Comparison of ENCODE assay signal across 1 mouse cellular context in the genomic region with DNA sequence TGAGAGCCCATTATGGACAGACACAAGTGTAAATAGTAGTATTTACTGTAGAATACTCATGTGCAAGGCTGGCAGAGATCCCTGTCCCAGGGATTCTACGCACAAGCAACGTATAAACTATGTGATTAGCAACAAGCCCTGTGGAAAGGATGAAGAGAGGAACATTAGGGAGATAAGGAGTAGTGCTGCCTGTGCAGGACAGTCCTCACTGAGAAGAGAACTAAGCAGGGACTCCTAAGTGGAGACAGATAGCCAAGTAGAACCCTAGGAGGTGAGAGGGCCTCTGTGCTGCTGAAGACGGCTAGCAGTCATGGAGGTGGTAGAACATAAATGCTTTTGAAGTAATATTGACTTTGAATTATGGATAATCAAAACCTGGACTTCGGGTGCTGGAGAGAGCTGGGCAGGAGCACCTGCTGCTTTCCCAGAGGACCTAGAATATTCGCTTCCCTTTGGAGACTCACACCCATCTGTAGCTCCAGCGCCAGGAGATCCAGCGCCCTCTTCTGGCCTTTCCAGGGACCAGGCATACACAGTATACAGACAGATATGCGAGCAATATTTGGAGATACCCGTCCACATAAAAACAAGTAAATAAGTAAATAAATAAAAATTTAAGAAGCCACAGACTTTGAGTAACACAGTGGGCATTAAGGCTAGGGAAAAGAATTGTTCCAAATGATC.
TF ChIP-seq lines count a peak whose summit lies in the region.

No protein-coding gene starts in this region.

TF ChIP-seq in ES-E14, 5 proteins besides CTCF, POLR2A, EP300 and RAD21:
- TF ChIP-seq MAFK (IDR thresholded peaks at IDR 0.05; ENCODE audit: insufficient read depth, low read depth, low read length) (no peak), CHD2 (IDR thresholded peaks at IDR 0.05; ENCODE audit: low read depth, low read length) (no peak), HCFC1 (IDR thresholded peaks at IDR 0.05; ENCODE audit: borderline replicate concordance, insufficient read depth, low read length) (no peak), ZC3H11A (IDR thresholded peaks at IDR 0.05; ENCODE audit: borderline replicate concordance, low read depth, low read length) (no peak), ZNF384 (IDR thresholded peaks at IDR 0.05; ENCODE audit: low read depth, low read length) (no peak)
